ENCODE assay signal across 1 mouse cellular context in the genomic region with DNA sequence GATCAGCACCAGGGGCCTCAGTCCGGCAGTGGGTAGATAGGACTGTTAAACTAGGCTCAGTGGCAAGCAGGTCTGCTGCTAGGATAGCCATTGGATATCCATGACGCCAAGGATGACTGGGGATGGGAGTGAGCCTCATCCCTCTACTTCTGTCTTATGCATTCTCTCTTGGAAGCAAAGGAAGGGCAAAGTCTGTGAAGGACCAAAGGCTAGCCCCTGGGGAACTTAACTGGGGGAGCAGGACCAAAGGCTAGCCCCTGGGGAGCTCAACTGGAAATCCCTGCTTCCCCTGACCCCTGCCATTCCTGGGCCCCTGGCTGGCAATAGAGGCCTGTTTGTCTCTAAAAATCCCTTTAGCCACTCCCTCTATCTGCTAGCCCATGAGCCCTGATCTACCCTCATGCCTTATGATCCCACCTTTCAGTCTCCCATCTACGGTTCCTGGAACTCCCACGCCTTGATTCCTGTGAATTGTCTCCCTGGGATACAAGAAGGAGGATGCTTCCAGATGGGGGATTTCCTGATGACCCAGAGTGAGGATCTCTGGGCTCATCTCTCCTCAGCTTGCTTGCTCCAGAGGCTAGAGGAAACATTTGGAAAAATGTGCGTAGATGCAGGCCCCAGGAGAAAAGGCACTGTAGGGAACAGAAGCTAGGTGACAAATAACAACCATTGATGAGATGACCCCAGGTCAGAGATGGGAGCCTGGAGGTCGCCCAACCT.
TF ChIP-seq lines count a peak whose summit lies in the region.

No protein-coding gene starts in this region.

TF ChIP-seq in CH12.LX, 34 proteins besides CTCF, POLR2A, EP300 and RAD21:
- no peak for TF ChIP-seq SMC3 (IDR thresholded peaks at IDR 0.05; ENCODE audit: low read depth, low read length)
- peak; percentile 23; the same call in 1 of the 2 replicates for TF ChIP-seq CHD2 (IDR thresholded peaks at IDR 0.05; ENCODE audit: low read length)
- 0 out of 2 replicates have a peak, but pooled peaks have one; percentile 6 for TF ChIP-seq IRF4 (IDR thresholded peaks at IDR 0.05; ENCODE audit: low read depth, low read length)
- TF ChIP-seq E2F4 (IDR thresholded peaks at IDR 0.05; ENCODE audit: insufficient replicate concordance, low read depth, low read length) = no peak
- no peak for TF ChIP-seq MAX (IDR thresholded peaks at IDR 0.05; ENCODE audit: low read length)
- TF ChIP-seq MXI1 (IDR thresholded peaks at IDR 0.05; ENCODE audit: low read depth, low read length) = no peak
- TF ChIP-seq JUN (IDR thresholded peaks at IDR 0.05; ENCODE audit: insufficient read depth, low read depth, low read length) = no peak
- no peak; the same call in 1 of the 2 replicates for TF ChIP-seq POLR2AphosphoS2 (IDR thresholded peaks at IDR 0.05; ENCODE audit: low read depth, low read length)
